Comparison of ENCODE assay signal across 9 mouse cellular contexts in the genomic region with DNA sequence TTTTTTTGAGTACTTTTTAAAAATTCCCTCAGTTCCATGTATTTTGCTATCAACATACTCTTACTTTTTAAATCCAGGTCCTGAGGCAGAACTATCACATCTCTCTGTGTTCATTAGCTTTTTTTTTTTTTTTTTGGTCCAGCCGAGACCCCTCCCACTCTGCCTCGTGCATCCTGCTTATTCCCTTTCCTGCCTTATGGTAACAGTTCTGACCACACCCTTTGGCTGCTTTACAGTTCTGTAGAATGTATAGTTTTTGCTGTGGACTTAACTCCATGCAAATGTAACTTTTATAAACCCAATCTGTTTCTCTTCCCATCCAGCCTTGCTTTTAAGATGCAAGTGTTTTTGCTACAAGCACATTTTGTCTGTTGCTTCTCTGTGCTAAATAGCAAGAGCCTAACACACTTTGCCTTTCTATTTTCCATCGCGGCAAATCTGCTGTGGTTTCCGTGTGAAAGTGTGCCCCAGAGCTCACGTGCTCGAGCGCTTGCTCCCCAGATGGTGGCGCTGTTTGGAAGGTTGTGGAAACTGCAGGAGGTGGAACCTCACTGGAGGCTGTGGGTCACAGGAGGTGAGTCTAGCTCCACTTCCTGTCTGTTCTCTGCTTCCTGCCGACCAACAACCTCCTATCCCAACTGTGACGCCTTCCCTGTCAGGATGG.
A peak's percentile ranks its signal among the peaks of the same experiment; 100 is the strongest.
DNase-seq lines count a peak whose midpoint lies in the region; ATAC-seq and TF ChIP-seq lines count a peak whose summit lies in the region.
"Had no signal": no experiment of that assay in that cellular context is flagged by ENCODE, and none has a peak within 500 bp of the region (broad histone marks: within the 10 kb centered on the region; RNA-seq: fewer than 3 reads in every experiment).

No protein-coding gene starts in this region.

- peak; percentile 46; the same call in 1 of the 2 replicates for TF ChIP-seq CTCF in olfactory bulb, adult 2 months (IDR thresholded peaks at IDR 0.05; ENCODE audit: insufficient read depth, low read depth, low read length)

- H3K27me3 ChIP-seq in liver, embryonic 11.5 days (replicated peaks; ENCODE audit: control insufficient read depth, insufficient read depth, low read length), result no peaks in the 10 kb centered on the region
- H3K27me3 ChIP-seq in embryonic facial prominence, embryonic 14.5 days (replicated peaks; ENCODE audit: control insufficient read depth, insufficient read depth, low read length), result no peaks in the 10 kb centered on the region

- no peaks in the 10 kb centered on the region for H3K4me1 ChIP-seq in liver, embryonic 11.5 days (replicated peaks; ENCODE audit: control insufficient read depth, insufficient read depth, low read length)
- peaks cover 8% of the 10 kb centered on the region for H3K4me1 ChIP-seq in embryonic facial prominence, embryonic 14.5 days (ENCODE audit: control insufficient read depth, insufficient read depth, low read length)
- peaks cover 2% of the 10 kb centered on the region; the same call in 1 of the 2 replicates for H3K4me1 ChIP-seq in olfactory bulb, adult 2 months (ENCODE audit: control insufficient read depth, insufficient read depth, low read length)

- no peak overlapping the region for H3K4me3 ChIP-seq in liver, embryonic 11.5 days (ENCODE audit: low read depth, low read length)
- H3K4me3 ChIP-seq in embryonic facial prominence, embryonic 14.5 days (ENCODE audit: low read depth, low read length), result no peak overlapping the region
- no peak overlapping the region for H3K4me3 ChIP-seq in olfactory bulb, adult 2 months (ENCODE audit: insufficient read depth, low read depth, low read length)

- peak; percentile 36 for DNase-seq in liver
- no peak for DNase-seq in liver, embryonic 11.5 days (ENCODE audit: low spot score)
- DNase-seq in adrenal gland, postnatal 14 days, result peak; percentile 82
- peak; percentile 71 for DNase-seq in embryonic facial prominence, embryonic 14.5 days (ENCODE audit: low spot score)
- DNase-seq in left cerebral cortex, postnatal 14 days (ENCODE audit: low spot score in 2 of 2), result peak; percentile 41 to 44
- DNase-seq in spleen, adult 12 weeks (ENCODE audit: low spot score), result no peak

- no peak overlapping the region for H3K9ac ChIP-seq in liver, embryonic 11.5 days (ENCODE audit: low read depth, low read length)
- H3K9ac ChIP-seq in embryonic facial prominence, embryonic 14.5 days (ENCODE audit: low read depth, low read length), result no peak overlapping the region

- ATAC-seq in liver, embryonic 11.5 days (replicated peaks; ENCODE audit: low FRiP score), result no peak
- no peak for ATAC-seq in embryonic facial prominence, embryonic 14.5 days (ENCODE audit: low read depth)
- peak; percentile 50 to 82 for ATAC-seq in hematopoietic stem cell, adult 5-6 weeks (replicated peaks in 1 of 2; ENCODE audit: insufficient read depth in 1 of 2, low FRiP score in 2 of 2, low TSS enrichment in 1 of 2, low read depth in 1 of 2, poor library complexity in 2 of 2, severe bottlenecking in 2 of 2)

- H3K9me3 ChIP-seq in liver, embryonic 11.5 days (ENCODE audit: control insufficient read depth, low read length), result no peaks in the 10 kb centered on the region
- no peaks in the 10 kb centered on the region for H3K9me3 ChIP-seq in embryonic facial prominence, embryonic 14.5 days (ENCODE audit: control insufficient read depth, low read length)

- no peak overlapping the region for H3K27ac ChIP-seq in liver, embryonic 11.5 days (ENCODE audit: low read depth, low read length)
- peak overlapping the region; percentile 39; the same call in 1 of the 2 replicates for H3K27ac ChIP-seq in embryonic facial prominence, embryonic 14.5 days (replicated peaks; ENCODE audit: low read depth, low read length)
- H3K27ac ChIP-seq in olfactory bulb, adult 2 months (ENCODE audit: insufficient read depth, low read depth, low read length), result no peak overlapping the region
- H3K27ac ChIP-seq: macrophage had no signal

- no peaks in the 10 kb centered on the region for H3K36me3 ChIP-seq in liver, embryonic 11.5 days (ENCODE audit: control insufficient read depth, insufficient read depth, low read length)
- no peaks in the 10 kb centered on the region for H3K36me3 ChIP-seq in embryonic facial prominence, embryonic 14.5 days (ENCODE audit: control insufficient read depth, insufficient read depth, low read length)

- intact Hi-C loops in left cerebral cortex, postnatal 14 days (cut with DNase I), result loop anchor here (5.0 to 10.0 kb wide), 2 partner anchors 137 to 301 kb away; a partner anchor contains a TSS

- H3K4me2 ChIP-seq in liver, embryonic 11.5 days, result no peak overlapping the region
- H3K4me2 ChIP-seq in embryonic facial prominence, embryonic 14.5 days (ENCODE audit: low read depth, low read length), result peak overlapping the region; percentile 2; the same call in 1 of the 2 replicates

- no peak for TF ChIP-seq POLR2A in olfactory bulb, adult 2 months (IDR thresholded peaks at IDR 0.05; ENCODE audit: insufficient read depth, low read depth, low read length)

- 43% methylated on average over 11 of the region's 11 CpGs for WGBS in liver, embryonic 11.5 days
- WGBS in embryonic facial prominence, embryonic 14.5 days, result 58% methylated on average over 11 of the region's 11 CpGs
- whole genome bisulfite sequencing in olfactory bulb, adult 2 months, result 50% methylated on average over 11 of the region's 11 CpGs

Comparison
In these comparisons a context has a peak if more than half of its experiments do, and no peak if none do; other contexts are left out.
1. DNase-seq: peak in liver (single experiment), adrenal gland, postnatal 14 days (single experiment), embryonic facial prominence, embryonic 14.5 days (single experiment) and left cerebral cortex, postnatal 14 days (2 of 2); none in liver, embryonic 11.5 days (single experiment) and spleen, adult 12 weeks (single experiment).
2. ATAC-seq: peak in hematopoietic stem cell, adult 5-6 weeks (2 of 2); none in liver, embryonic 11.5 days (single experiment) and embryonic facial prominence, embryonic 14.5 days (single experiment).